Comparison of ENCODE assay signal across 8 mouse cellular contexts in genomic region chr14:55721076-55721475, GRCm38 (mm10). TPM values are rescaled to one million over a fixed set of nuclear protein-coding genes. Genes with fewer than 3 reads are reported as not detected.
A peak's percentile ranks its signal among the peaks of the same experiment; 100 is the strongest.
DNase-seq lines count a peak whose midpoint lies in the region; ATAC-seq and TF ChIP-seq lines count a peak whose summit lies in the region.

No protein-coding gene starts in this region.

- no peak overlapping the region for H3K27ac ChIP-seq in lung, embryonic 16.5 days (ENCODE audit: low read length)
- H3K27ac ChIP-seq in forebrain, postnatal 0 days (ENCODE audit: low read depth, low read length) = peak overlapping the region; percentile 79; the same call in 1 of the 2 replicates
- no peak overlapping the region for H3K27ac ChIP-seq in limb, embryonic 10.5 days
- peak overlapping the region; percentile 88; the same call in 1 of the 2 replicates for H3K27ac ChIP-seq in stomach, embryonic 15.5 days

- peak overlapping the region; percentile 90; the same call in 1 of the 2 replicates for H3K9ac ChIP-seq in lung, embryonic 16.5 days (ENCODE audit: low read length)
- peak overlapping the region; percentile 76 for H3K9ac ChIP-seq in forebrain, postnatal 0 days
- no peak overlapping the region; the same call in 1 of the 2 replicates for H3K9ac ChIP-seq in stomach, embryonic 15.5 days

- peaks cover 12% of the 10 kb centered on the region for H3K36me3 ChIP-seq in lung, embryonic 16.5 days (ENCODE audit: control insufficient read depth, insufficient read depth, low read length)
- peaks cover 29% of the 10 kb centered on the region for H3K36me3 ChIP-seq in forebrain, postnatal 0 days (ENCODE audit: insufficient read depth)
- peaks cover 35% of the 10 kb centered on the region for H3K36me3 ChIP-seq in limb, embryonic 10.5 days
- peaks cover 24% of the 10 kb centered on the region for H3K36me3 ChIP-seq in stomach, embryonic 15.5 days

- peaks cover 6% of the 10 kb centered on the region for H3K4me1 ChIP-seq in lung, embryonic 16.5 days (replicated peaks; ENCODE audit: control insufficient read depth, insufficient read depth, low read length)
- H3K4me1 ChIP-seq in forebrain, postnatal 0 days (ENCODE audit: insufficient read depth) = no peaks in the 10 kb centered on the region
- H3K4me1 ChIP-seq in limb, embryonic 10.5 days = peaks cover 18% of the 10 kb centered on the region
- H3K4me1 ChIP-seq in stomach, embryonic 15.5 days = peaks cover 10% of the 10 kb centered on the region; the same call in 1 of the 2 replicates

- H3K27me3 ChIP-seq in lung, embryonic 16.5 days (ENCODE audit: control insufficient read depth, insufficient read depth, low read depth, low read length) = no peaks in the 10 kb centered on the region
- H3K27me3 ChIP-seq in forebrain, postnatal 0 days (ENCODE audit: insufficient read depth, low read length) = no peaks in the 10 kb centered on the region
- no peaks in the 10 kb centered on the region for H3K27me3 ChIP-seq in limb, embryonic 10.5 days (ENCODE audit: low read depth, poor library complexity, severe bottlenecking)
- no peaks in the 10 kb centered on the region for H3K27me3 ChIP-seq in stomach, embryonic 15.5 days (replicated peaks)

- no peak for ATAC-seq in lung, embryonic 16.5 days (ENCODE audit: low read depth)
- ATAC-seq in forebrain, postnatal 0 days = no peak
- no peak for ATAC-seq in stomach, embryonic 15.5 days (ENCODE audit: insufficient read depth, low FRiP score, low read depth)

- peak overlapping the region; percentile 73 for H3K4me2 ChIP-seq in lung, embryonic 16.5 days (ENCODE audit: low read depth, low read length)
- H3K4me2 ChIP-seq in forebrain, postnatal 0 days (ENCODE audit: low read depth) = peak overlapping the region; percentile 78
- peak overlapping the region; percentile 87 for H3K4me2 ChIP-seq in stomach, embryonic 15.5 days

- H3K9me3 ChIP-seq in lung, embryonic 16.5 days (ENCODE audit: control insufficient read depth, low read length) = no peaks in the 10 kb centered on the region
- no peaks in the 10 kb centered on the region for H3K9me3 ChIP-seq in forebrain, postnatal 0 days (ENCODE audit: low read length)
- no peaks in the 10 kb centered on the region for H3K9me3 ChIP-seq in limb, embryonic 10.5 days (replicated peaks)
- no peaks in the 10 kb centered on the region for H3K9me3 ChIP-seq in stomach, embryonic 15.5 days

- peak overlapping the region; percentile 88 for H3K4me3 ChIP-seq in lung, embryonic 16.5 days (ENCODE audit: low read length)
- peak overlapping the region; percentile 57 for H3K4me3 ChIP-seq in forebrain, postnatal 0 days (ENCODE audit: low read depth, low read length)
- peak overlapping the region; percentile 78 for H3K4me3 ChIP-seq in limb, embryonic 10.5 days
- peak overlapping the region; percentile 81 for H3K4me3 ChIP-seq in stomach, embryonic 15.5 days (replicated peaks)

- DNase-seq in lung, postnatal 10 days = no peak
- no peak for DNase-seq in forebrain, postnatal 0 days
- no peak for DNase-seq in limb, embryonic 10.5 days (ENCODE audit: low spot score)
- DNase-seq in right cerebral cortex, adult 2 months (ENCODE audit: low spot score in 2 of 2) = no peak
- no peak for DNase-seq in layer of hippocampus, adult 9-11 months
- DNase-seq in ovary, postnatal 14 days (ENCODE audit: low spot score) = no peak

- TF ChIP-seq CTCF in forebrain, postnatal 0 days (IDR thresholded peaks at IDR 0.05; ENCODE audit: low read depth) = no peak

- WGBS in lung, embryonic 16.5 days = 67% methylated on average over 6 of the region's 6 CpGs
- 82% methylated on average over 6 of the region's 6 CpGs for WGBS in forebrain, postnatal 0 days
- 81% methylated on average over 6 of the region's 6 CpGs for WGBS in limb, embryonic 10.5 days
- 75% methylated on average over 6 of the region's 6 CpGs for WGBS in stomach, embryonic 15.5 days

RNA-seq across cellular contexts. Expression of gene Rabggta, which starts 1.0 kb away (rescaled TPM):
- polyA plus RNA-seq in lung, embryonic 16.5 days (2015; fragmentation: Nextera tagmentation; extraction: Ambion mirVana) = 34.2 and 35.0 TPM in 2 replicates
- total RNA-seq in forebrain, postnatal 0 days (2014; rRNA removed) = 72.8 and 73.3 TPM in 2 replicates
- 49.4 and 56.9 TPM in 2 replicates for polyA plus RNA-seq in forebrain, postnatal 0 days (2015; fragmentation: Nextera tagmentation; extraction: Ambion mirVana)
- polyA plus RNA-seq in limb, embryonic 10.5 days (2016; fragmentation: Nextera tagmentation; extraction: Ambion mirVana) = 27.3 and 29.7 TPM in 2 replicates
- polyA plus RNA-seq in stomach, embryonic 15.5 days (2015; fragmentation: Nextera tagmentation; extraction: Ambion mirVana) = 30.0 and 35.8 TPM in 2 replicates

RNA-seq across cellular contexts. Expression of gene Tgm1, which starts 7.3 kb away (rescaled TPM):
- 3.2 and 6.0 TPM in 2 replicates for polyA plus RNA-seq in lung, embryonic 16.5 days (2015; fragmentation: Nextera tagmentation; extraction: Ambion mirVana)
- total RNA-seq in forebrain, postnatal 0 days (2014; rRNA removed) = 0.05 and 0.15 TPM in 2 replicates
- 0.15 and 0.21 TPM in 2 replicates for polyA plus RNA-seq in forebrain, postnatal 0 days (2015; fragmentation: Nextera tagmentation; extraction: Ambion mirVana)
- polyA plus RNA-seq in limb, embryonic 10.5 days (2016; fragmentation: Nextera tagmentation; extraction: Ambion mirVana) = 1.5 and 1.9 TPM in 2 replicates
- 17.9 and 30.5 TPM in 2 replicates for polyA plus RNA-seq in stomach, embryonic 15.5 days (2015; fragmentation: Nextera tagmentation; extraction: Ambion mirVana)

RNA-seq across cellular contexts. Expression of gene Dhrs1, which starts 24.4 kb away (rescaled TPM):
- 88.5 and 95.0 TPM in 2 replicates for polyA plus RNA-seq in lung, embryonic 16.5 days (2015; fragmentation: Nextera tagmentation; extraction: Ambion mirVana)
- total RNA-seq in forebrain, postnatal 0 days (2014; rRNA removed) = 70.4 and 83.8 TPM in 2 replicates
- polyA plus RNA-seq in forebrain, postnatal 0 days (2015; fragmentation: Nextera tagmentation; extraction: Ambion mirVana) = 83.3 and 86.0 TPM in 2 replicates
- polyA plus RNA-seq in limb, embryonic 10.5 days (2016; fragmentation: Nextera tagmentation; extraction: Ambion mirVana) = 65.2 and 67.4 TPM in 2 replicates
- 92.9 and 96.4 TPM in 2 replicates for polyA plus RNA-seq in stomach, embryonic 15.5 days (2015; fragmentation: Nextera tagmentation; extraction: Ambion mirVana)

RNA-seq across cellular contexts. Expression of gene Nop9, which starts 24.4 kb away (rescaled TPM):
- 32.6 and 37.8 TPM in 2 replicates for polyA plus RNA-seq in lung, embryonic 16.5 days (2015; fragmentation: Nextera tagmentation; extraction: Ambion mirVana)
- total RNA-seq in forebrain, postnatal 0 days (2014; rRNA removed) = 23.3 and 34.7 TPM in 2 replicates
- polyA plus RNA-seq in forebrain, postnatal 0 days (2015; fragmentation: Nextera tagmentation; extraction: Ambion mirVana) = 21.4 and 25.6 TPM in 2 replicates
- polyA plus RNA-seq in limb, embryonic 10.5 days (2016; fragmentation: Nextera tagmentation; extraction: Ambion mirVana) = 68.7 and 71.4 TPM in 2 replicates
- polyA plus RNA-seq in stomach, embryonic 15.5 days (2015; fragmentation: Nextera tagmentation; extraction: Ambion mirVana) = 34.3 and 36.7 TPM in 2 replicates

RNA-seq across cellular contexts. Expression of gene Cideb, which starts 37.2 kb away (rescaled TPM):
- 1.0 and 1.5 TPM in 2 replicates for polyA plus RNA-seq in lung, embryonic 16.5 days (2015; fragmentation: Nextera tagmentation; extraction: Ambion mirVana)
- total RNA-seq in forebrain, postnatal 0 days (2014; rRNA removed) = 0.23 and 0.43 TPM in 2 replicates
- polyA plus RNA-seq in forebrain, postnatal 0 days (2015; fragmentation: Nextera tagmentation; extraction: Ambion mirVana) = 0.20 and 0.54 TPM in 2 replicates
- 0.24 TPM in 1 of 2 replicates, not detected in the other for polyA plus RNA-seq in limb, embryonic 10.5 days (2016; fragmentation: Nextera tagmentation; extraction: Ambion mirVana)
- 11.8 and 12.9 TPM in 2 replicates for polyA plus RNA-seq in stomach, embryonic 15.5 days (2015; fragmentation: Nextera tagmentation; extraction: Ambion mirVana)

Comparison
In these comparisons a context has a peak if more than half of its experiments do, and no peak if none do; other contexts are left out.
1. H3K27ac ChIP-seq: peak in forebrain, postnatal 0 days (single experiment) and stomach, embryonic 15.5 days (single experiment); none in lung, embryonic 16.5 days (single experiment) and limb, embryonic 10.5 days (single experiment).
2. Peak in every context shown above with its lines, with median percentiles within 50 percentile points of each other: H3K4me2 ChIP-seq and H3K4me3 ChIP-seq.